Mouse (Mus musculus): ENCODE measurements around the gene Alk.

DNA sequence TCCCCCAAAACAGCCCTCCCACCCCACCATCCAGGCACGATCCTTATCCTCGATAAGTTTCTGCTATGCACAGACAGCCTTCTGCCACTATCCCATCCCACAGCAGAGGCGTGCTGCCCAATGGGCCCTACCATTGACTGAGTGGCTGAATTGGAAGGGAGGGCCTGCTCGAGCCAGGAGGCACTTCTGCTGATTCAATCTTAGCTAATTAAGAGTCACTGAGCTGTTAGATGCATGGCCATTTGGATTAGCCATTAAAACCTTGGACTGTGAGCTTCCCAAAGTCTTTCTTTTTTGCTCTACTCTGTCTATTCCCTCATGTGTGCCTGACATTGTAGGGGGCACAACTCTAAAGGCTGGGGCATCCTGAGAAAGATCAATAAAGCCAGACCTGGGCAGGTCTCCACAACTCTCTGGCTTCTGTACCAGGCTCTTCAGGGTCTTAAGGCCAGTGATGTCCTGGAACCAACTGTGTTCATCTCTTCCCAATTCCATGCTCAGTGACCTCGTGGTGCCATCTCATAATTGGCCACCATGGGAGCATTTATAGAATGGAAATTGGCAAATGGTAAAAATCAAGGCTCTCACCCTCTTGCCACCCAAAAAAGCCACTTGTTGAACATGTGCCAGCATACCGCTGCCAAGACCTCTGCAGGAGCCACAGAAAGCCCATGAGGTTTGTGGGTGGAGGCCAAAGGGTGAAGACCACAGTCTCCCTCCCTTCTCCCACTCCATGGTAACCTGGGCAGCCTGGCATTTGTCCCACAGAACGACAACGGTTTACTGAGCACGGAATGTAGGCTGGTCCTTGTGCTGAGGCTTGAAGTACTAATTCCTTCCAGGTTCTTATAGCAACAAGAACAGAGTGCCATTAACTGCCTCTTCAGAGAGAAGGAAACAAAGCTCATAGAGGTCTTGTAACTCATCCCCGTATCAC, 582.4 kb downstream of the Alk start:
- TF ChIP-seq POLR2A (IDR thresholded peaks at IDR 0.05; ENCODE audit: control insufficient read depth in 1 of 2, insufficient read depth in 1 of 2, low read depth in 1 of 2, low read length in 2 of 2, poor library complexity in 1 of 2) (no peak), CTCF (IDR thresholded peaks at IDR 0.05 in 2 of 3, conservative IDR thresholded peaks at IDR 0.05 in 1 of 3; ENCODE audit: control insufficient read depth in 1 of 3, insufficient read depth in 1 of 3, low read depth in 2 of 3, low read length in 3 of 3, poor library complexity in 1 of 3, severe bottlenecking in 1 of 3) (no peak), NELFE (IDR thresholded peaks at IDR 0.05; ENCODE audit: low read depth, low read length) (no peak), MYC (IDR thresholded peaks at IDR 0.05; ENCODE audit: low read depth, low read length) (no peak), TCF12 (IDR thresholded peaks at IDR 0.05; ENCODE audit: low read depth, low read length) (no peak), MAX (IDR thresholded peaks at IDR 0.05; ENCODE audit: low read length) (no peak), SMC3 (IDR thresholded peaks at IDR 0.05; ENCODE audit: low read depth, low read length) (no peak), JUND (IDR thresholded peaks at IDR 0.05; ENCODE audit: low read depth, low read length) (no peak), POLR2AphosphoS2 (IDR thresholded peaks at IDR 0.05; ENCODE audit: low read length) (no peak), HCFC1 (IDR thresholded peaks at IDR 0.05; ENCODE audit: low read depth, low read length) (no peak), MAFK (IDR thresholded peaks at IDR 0.05; ENCODE audit: borderline replicate concordance, low read depth, low read length) (no peak)

Measured in MEL (cell line).